Comparison of ENCODE assay signal across 16 mouse cellular contexts in genomic region chrX:106197308-106197707, GRCm38 (mm10). TPM values are rescaled to one million over a fixed set of nuclear protein-coding genes. Genes with fewer than 3 reads are reported as not detected.
DNase-seq lines count a peak whose midpoint lies in the region; TF ChIP-seq lines count a peak whose summit lies in the region.
"Had no signal": no experiment of that assay in that cellular context is flagged by ENCODE, and none has a peak within 500 bp of the region (broad histone marks: within the 10 kb centered on the region; RNA-seq: fewer than 3 reads in every experiment).

No protein-coding gene starts in this region.

- peaks cover 20% of the 10 kb centered on the region for H3K4me1 ChIP-seq in E14TG2a.4 (replicated peaks; ENCODE audit: low read depth, low read length)
- H3K4me1 ChIP-seq: forebrain, embryonic 12.5 days; liver, embryonic 13.5 days had no signal

- peaks cover 98% of the 10 kb centered on the region for H3K36me3 ChIP-seq in E14TG2a.4 (ENCODE audit: insufficient read depth, low read length)

- no peak for DNase-seq in left cerebral cortex, adult 2 months (ENCODE audit: extremely low spot score in 1 of 2, low spot score in 2 of 2)
- no peak for DNase-seq in left cerebral cortex, adult 8-10 months (ENCODE audit: low spot score in 2 of 2)
- DNase-seq in 416B (ENCODE audit: low read depth) = peak; percentile 28
- peak; percentile 55 for DNase-seq in induced T-regulatory cell, adult 2 months (ENCODE audit: low read depth)
- DNase-seq in right cerebral cortex, postnatal 4 days = no peak
- DNase-seq in heart, postnatal 36 days = no peak
- DNase-seq: adrenal gland, postnatal 25 days; cerebellum, adult 18-20 months; gastrocnemius, postnatal 25 days; kidney, adult 11 months; liver, embryonic 13.5 days had no signal

- no peak overlapping the region for H3K27ac ChIP-seq in left cerebral cortex, adult 2 months
- H3K27ac ChIP-seq: forebrain, embryonic 12.5 days; liver, embryonic 13.5 days had no signal

- TF ChIP-seq CTCF in left cerebral cortex, adult 2 months (IDR thresholded peaks at IDR 0.05) = peak; percentile 41
- peak; percentile 54 for TF ChIP-seq CTCF in E14TG2a.4 (conservative IDR thresholded peaks at IDR 0.05; ENCODE audit: low read length)

- H3K4me3 ChIP-seq in left cerebral cortex, adult 2 months = no peak overlapping the region
- H3K4me3 ChIP-seq in E14TG2a.4 (replicated peaks; ENCODE audit: low read length) = no peak overlapping the region
- H3K4me3 ChIP-seq: forebrain, embryonic 12.5 days; liver, embryonic 13.5 days; megakaryocyte, embryonic 14.5 days had no signal

- H3K27me3 ChIP-seq in E14TG2a.4 (ENCODE audit: insufficient read depth, low read length) = no peaks in the 10 kb centered on the region
- H3K27me3 ChIP-seq: liver, embryonic 13.5 days; megakaryocyte, embryonic 14.5 days had no signal

- H3K9me3 ChIP-seq in E14TG2a.4 (ENCODE audit: low read length) = no peaks in the 10 kb centered on the region
- H3K9me3 ChIP-seq: forebrain, embryonic 12.5 days; liver, embryonic 13.5 days; megakaryocyte, embryonic 14.5 days had no signal

- intact Hi-C loops in left cerebral cortex, adult 2 months (cut with DNase I) = no loop called here
- intact Hi-C loops in heart, postnatal 36 days (cut with DNase I) = no loop called here

RNA-seq across cellular contexts. Expression of gene Pgk1, which starts 10.4 kb away (rescaled TPM):
- 100 to 1,000 TPM; 408 to 481 TPM for total RNA-seq in left cerebral cortex, adult 2 months (2021)
- 100 to 1,000 TPM; 451 to 500 (median 488) TPM for total RNA-seq in left cerebral cortex, adult 8-10 months (2022)
- 100 to 1,000 TPM; 485 to 546 TPM for total RNA-seq in heart, postnatal 36 days (2021)

RNA-seq across cellular contexts. Expression of gene Taf9b, which starts 23.6 kb away (rescaled TPM):
- total RNA-seq in left cerebral cortex, adult 2 months (2021) = 10 to 100 TPM; 21.5 to 22.4 TPM
- 10 to 100 TPM; 24.4 to 27.2 (median 26.2) TPM for total RNA-seq in left cerebral cortex, adult 8-10 months (2022)
- 10 to 100 TPM in 1 of 2 experiments, 1 to 10 TPM in 1; 7.7 to 10.3 TPM for total RNA-seq in heart, postnatal 36 days (2021)

RNA-seq across cellular contexts. Expression of gene Tlr13, which starts 54.3 kb away (rescaled TPM):
- total RNA-seq in left cerebral cortex, adult 2 months (2021) = 1 to 10 TPM; 1.2 TPM
- total RNA-seq in left cerebral cortex, adult 8-10 months (2022) = 1 to 10 TPM; 1.4 to 3.7 (median 2.6) TPM
- total RNA-seq in heart, postnatal 36 days (2021) = 1 to 10 TPM; 1.4 to 1.7 TPM

RNA-seq across cellular contexts. Expression of gene Fnd3c2, which starts 57.9 kb away (rescaled TPM):
- not detected for total RNA-seq in left cerebral cortex, adult 2 months (2021)
- total RNA-seq in left cerebral cortex, adult 8-10 months (2022) = not detected
- total RNA-seq in heart, postnatal 36 days (2021) = not detected
- total RNA-seq: adrenal gland, postnatal 25 days; heart, postnatal 10 days; layer of hippocampus, postnatal 14 days had no signal

Comparison
In these comparisons a context has a peak if more than half of its experiments do, and no peak if none do; other contexts are left out.
1. DNase-seq: peak in 416B (single experiment) and induced T-regulatory cell, adult 2 months (single experiment); none in left cerebral cortex, adult 2 months (0 of 2), left cerebral cortex, adult 8-10 months (0 of 2), right cerebral cortex, postnatal 4 days (single experiment) and heart, postnatal 36 days (0 of 2).